Mouse (Mus musculus) embryonic facial prominence, embryonic 11.5 days (tissue): ENCODE results near the gene Pecam1. TPM values are rescaled to one million over a fixed set of nuclear protein-coding genes. Genes with fewer than 3 reads are reported as not detected.

Source experiments
- ATAC-seq: fragments of 200-750 bp; cut with Nextera tagmentation; replicated peaks from 2 replicates; pipeline ENCODE4 v1.8.0; 2017; ENCODE audit warnings: low read depth; ENCODE audit not compliant: insufficient number of reproducible peaks, low FRiP score, low TSS enrichment
- DNase-seq: peaks from one replicate; pipeline ENCODE4 v3.0.0-alpha.2; 2015; ENCODE audit warnings: low spot score
- H3K27ac ChIP-seq: fragments of 300-500 bp; sonication (generic); replicated peaks from 2 replicates; pipeline ENCODE4 v1.5.1; 2014; ENCODE audit warnings: mild to moderate bottlenecking, low read depth, low read length, control low read depth
- H3K27me3 ChIP-seq: fragments of 300-500 bp; sonication (generic); 2 replicates; pipeline ENCODE4 v1.6.1; 2014; ENCODE audit warnings: mild to moderate bottlenecking, low read length, moderate library complexity, mixed read lengths; ENCODE audit not compliant: control insufficient read depth, insufficient read depth
- H3K36me3 ChIP-seq: fragments of 300-500 bp; sonication (generic); replicated peaks from 2 replicates; pipeline ENCODE4 v1.6.1; 2014; ENCODE audit warnings: low read depth, mild to moderate bottlenecking, low read length, moderate library complexity, mixed read lengths; ENCODE audit not compliant: control insufficient read depth, insufficient read depth
- H3K4me1 ChIP-seq: fragments of 300-500 bp; sonication (generic); 2 replicates; pipeline ENCODE4 v1.6.1; 2014; ENCODE audit warnings: low read length, mixed read lengths; ENCODE audit not compliant: control insufficient read depth, insufficient read depth
- H3K4me2 ChIP-seq: fragments of 300-500 bp; sonication (generic); 2 replicates; pipeline ENCODE4 v1.6.1; 2014; ENCODE audit warnings: low read depth, mild to moderate bottlenecking, control low read depth, low read length, moderate library complexity
- H3K4me3 ChIP-seq: fragments of 300-500 bp; sonication (generic); 2 replicates; pipeline ENCODE4 v1.5.1; 2014; ENCODE audit warnings: low read depth, low read length, control low read depth
- H3K9ac ChIP-seq: fragments of 300-500 bp; sonication (generic); replicated peaks from 2 replicates; pipeline ENCODE4 v1.6.1; 2014; ENCODE audit warnings: mild to moderate bottlenecking, control low read depth, low read length
- H3K9me3 ChIP-seq: fragments of 300-500 bp; sonication (generic); replicated peaks from 2 replicates; pipeline ENCODE4 v1.6.1; 2016; ENCODE audit warnings: mild to moderate bottlenecking, low read length, inconsistent platforms, mixed read lengths; ENCODE audit not compliant: control insufficient read depth
- WGBS: fragments of 180-500 bp; shearing (Covaris S2); extraction: QIAGEN DNeasy Blood & Tissue Kit; methylation state at CpG from one replicate; pipeline ENCODE4 v1.1.7; 2014; 5-methylcytosine and 5-hydroxymethylcytosine counted together
- polyA plus RNA-seq: library from polyadenylated mRNA; unstranded; fragments of >200 nt; fragmentation: Nextera tagmentation; extraction: Ambion mirVana; gene quantifications from 2 replicates; pipeline ENCODE4 v1.2.1, GENCODE M21; 2014

The Pecam1 gene
- polyA plus RNA-seq, 1 experiment from 2014 or later, result 26.7 TPM

GRCm38 (mm10) chr11:106778589-106779387 is 28.4 kb upstream of the Pecam1 start:
- H3K36me3 ChIP-seq, result peaks cover 3% of the 10 kb centered on the region; the same call in 1 of the 2 replicates
- peak overlapping the region; percentile 76 for H3K4me3 ChIP-seq
- H3K9me3 ChIP-seq, result no peaks in the 10 kb centered on the region
- peak overlapping the region; percentile 91 for H3K27ac ChIP-seq
- ATAC-seq (peak; percentile 82), DNase-seq (no peak)
- peak overlapping the region; percentile 87 for H3K4me2 ChIP-seq
- no peaks in the 10 kb centered on the region for H3K4me1 ChIP-seq
- H3K27me3 ChIP-seq, result no peaks in the 10 kb centered on the region
- 2% methylated on average over 39 of the region's 39 CpGs for WGBS
- H3K9ac ChIP-seq, result peak overlapping the region; percentile 91

- H3K4me1 ChIP-seq, result no peaks in the 10 kb centered on the region
- no peak for ATAC-seq
- H3K9ac ChIP-seq, result no peak overlapping the region
- no peaks in the 10 kb centered on the region; the same call in 1 of the 2 replicates for H3K36me3 ChIP-seq
- no peak overlapping the region for H3K4me2 ChIP-seq
- no peaks in the 10 kb centered on the region for H3K9me3 ChIP-seq
- H3K4me3 ChIP-seq, result no peak overlapping the region
- WGBS, result 94% methylated on average over 7 of the region's 7 CpGs
- H3K27me3 ChIP-seq, result no peaks in the 10 kb centered on the region
- no peak for DNase-seq
- H3K27ac ChIP-seq, result no peak overlapping the region
These were observed 27.7 kb upstream of the Pecam1 start for GRCm38 (mm10) chr11:106778132-106778531.

- Histone ChIP-seq H3K4me2 (no peak overlapping the region), H3K36me3 (no peaks in the 10 kb centered on the region; the same call in 1 of the 2 replicates), H3K27me3 (no peaks in the 10 kb centered on the region), H3K27ac (no peak overlapping the region), H3K9me3 (no peaks in the 10 kb centered on the region), H3K9ac (no peak overlapping the region), H3K4me1 (no peaks in the 10 kb centered on the region), H3K4me3 (no peak overlapping the region)
- 94% methylated on average over 3 of the region's 3 CpGs for WGBS
- no peak for ATAC-seq
- no peak for DNase-seq
These were observed 27.0 kb upstream of the Pecam1 start for GRCm38 (mm10) chr11:106777395-106777794.

GRCm38 (mm10) chr11:106776960-106777359 is 26.5 kb upstream of the Pecam1 start:
- H3K9me3 ChIP-seq, result no peaks in the 10 kb centered on the region
- DNase-seq (no peak), ATAC-seq (no peak)
- no peak overlapping the region for H3K4me3 ChIP-seq
- no peaks in the 10 kb centered on the region for H3K4me1 ChIP-seq
- H3K27me3 ChIP-seq, result no peaks in the 10 kb centered on the region
- WGBS, result 96% methylated on average over 4 of the region's 4 CpGs
- H3K4me2 ChIP-seq, result no peak overlapping the region
- H3K9ac ChIP-seq, result no peak overlapping the region
- H3K27ac ChIP-seq, result no peak overlapping the region
- H3K36me3 ChIP-seq, result no peaks in the 10 kb centered on the region

GRCm38 (mm10) chr11:106773061-106773460 is 22.6 kb upstream of the Pecam1 start:
- WGBS, result 93% methylated on average over 9 of the region's 9 CpGs
- H3K27me3 ChIP-seq, result no peaks in the 10 kb centered on the region
- no peak overlapping the region for H3K27ac ChIP-seq
- H3K4me3 ChIP-seq, result no peak overlapping the region
- DNase-seq, result no peak
- no peak for ATAC-seq
- H3K36me3 ChIP-seq, result peaks cover 8% of the 10 kb centered on the region
- no peak overlapping the region for H3K4me2 ChIP-seq
- no peak overlapping the region for H3K9ac ChIP-seq
- H3K9me3 ChIP-seq, result no peaks in the 10 kb centered on the region
- H3K4me1 ChIP-seq, result no peaks in the 10 kb centered on the region

- no peak overlapping the region for H3K4me2 ChIP-seq
- DNase-seq (peak; percentile 42), ATAC-seq (no peak)
- H3K9ac ChIP-seq, result no peak overlapping the region
- whole genome bisulfite sequencing, result 96% methylated on average over 9 of the region's 9 CpGs
- no peaks in the 10 kb centered on the region for H3K4me1 ChIP-seq
- H3K27ac ChIP-seq, result no peak overlapping the region
- H3K4me3 ChIP-seq, result no peak overlapping the region
- peaks cover 13% of the 10 kb centered on the region for H3K36me3 ChIP-seq
- no peaks in the 10 kb centered on the region for H3K27me3 ChIP-seq
- no peaks in the 10 kb centered on the region for H3K9me3 ChIP-seq
These were observed 20.0 kb upstream of the Pecam1 start for GRCm38 (mm10) chr11:106770195-106770974.

GRCm38 (mm10) chr11:106767516-106767915 is 17.1 kb upstream of the Pecam1 start:
- WGBS, result 91% methylated on average over 4 of the region's 4 CpGs
- no peak overlapping the region for H3K4me3 ChIP-seq
- H3K27me3 ChIP-seq, result no peaks in the 10 kb centered on the region
- ATAC-seq (no peak), DNase-seq (no peak)
- no peak overlapping the region for H3K9ac ChIP-seq
- no peak overlapping the region for H3K4me2 ChIP-seq
- peaks cover 13% of the 10 kb centered on the region for H3K36me3 ChIP-seq
- no peaks in the 10 kb centered on the region for H3K4me1 ChIP-seq
- no peak overlapping the region for H3K27ac ChIP-seq
- no peaks in the 10 kb centered on the region for H3K9me3 ChIP-seq

- 98% methylated on average over 4 of the region's 4 CpGs for WGBS
- Histone ChIP-seq H3K4me1 (no peaks in the 10 kb centered on the region), H3K9me3 (no peaks in the 10 kb centered on the region), H3K4me2 (no peak overlapping the region), H3K36me3 (peaks cover 13% of the 10 kb centered on the region), H3K4me3 (no peak overlapping the region), H3K27ac (no peak overlapping the region), H3K27me3 (no peaks in the 10 kb centered on the region), H3K9ac (no peak overlapping the region)
- DNase-seq, result no peak
- ATAC-seq, result no peak
These were observed 16.3 kb upstream of the Pecam1 start for GRCm38 (mm10) chr11:106766611-106767162.
